Mouse (Mus musculus) bone marrow, adult 2 months (tissue): ENCODE data around the gene Cant1. TPM values are rescaled to one million over a fixed set of nuclear protein-coding genes. Genes with fewer than 3 reads are reported as not detected.

Experiments used
- H3K27ac ChIP-seq: fragments of 200-500 bp; 2 replicates; pipeline ENCODE4 v1.5.1; 2012; ENCODE audit warnings: low read depth, mild to moderate bottlenecking, control low read depth, inconsistent platforms, low read length; ENCODE audit not compliant: control insufficient read depth, poor library complexity, insufficient read depth
- H3K4me1 ChIP-seq: fragments of 200-500 bp; 2 replicates; pipeline ENCODE4 v1.6.1; 2011; ENCODE audit warnings: low read length; ENCODE audit not compliant: control insufficient read depth, insufficient read depth
- H3K4me3 ChIP-seq: fragments of 200-500 bp; replicated peaks from 2 replicates; pipeline ENCODE3; 2011; ENCODE audit warnings: mild to moderate bottlenecking, low read depth, low read length, control low read depth; ENCODE audit not compliant: control insufficient read depth
- CTCF ChIP-seq: fragments of 200-500 bp; IDR thresholded peaks from 2 replicates; pipeline ENCODE4 v1.5.1; 2011; ENCODE audit warnings: low read length, control low read depth; ENCODE audit not compliant: control insufficient read depth, insufficient read depth
- POLR2A ChIP-seq: fragments of 200-500 bp; IDR thresholded peaks from 2 replicates; pipeline ENCODE4 v1.6.1; 2011; ENCODE audit warnings: low read depth, mild to moderate bottlenecking, control low read depth, low read length, borderline replicate concordance; ENCODE audit not compliant: control insufficient read depth
- WGBS: fragments of 180-500 bp; shearing (Covaris S2); methylation state at CpG from one replicate; pipeline ENCODE4 v1.1.7; 2018; 5-methylcytosine and 5-hydroxymethylcytosine counted together
- polyA plus RNA-seq: library from polyadenylated mRNA; stranded (reverse); fragments of >200 nt; gene quantifications from 2 replicates; pipeline ENCODE4 v1.2.4, GENCODE M21; 2011; ENCODE audit warnings: low replicate concordance; ENCODE audit not compliant: missing spikeins, insufficient read depth, insufficient read length

The Cant1 gene
- 8.3 and 14.6 TPM in 2 replicates for polyA plus RNA-seq

GRCm38 (mm10) chr11:118418834-118419504 is at the start of gene Cant1:
Cant1 (minus strand) TSS chr11:118419086.
- peak within 1 kb of the TSS; percentile 85 for H3K4me3 ChIP-seq
- under 1% methylated on average over 50 of the region's 50 CpGs for WGBS
- peak within 1 kb of the TSS; percentile 88 for H3K27ac ChIP-seq
- TF ChIP-seq CTCF (no peak), POLR2A (peak; percentile 83; the same call in 1 of the 2 replicates)
- H3K4me1 ChIP-seq: peaks cover 6% of the 10 kb centered on the region

GRCm38 (mm10) chr11:118467441-118468035 is 48.7 kb upstream of the Cant1 start:
- peaks cover 4% of the 10 kb centered on the region; the same call in 1 of the 2 replicates for H3K4me1 ChIP-seq
- 37% methylated on average over 11 of the region's 11 CpGs for WGBS
- no peak overlapping the region for H3K27ac ChIP-seq
- no peak for TF ChIP-seq CTCF
- TF ChIP-seq POLR2A: no peak
- no peak overlapping the region for H3K4me3 ChIP-seq

GRCm38 (mm10) chr11:118460280-118460679 is 41.4 kb upstream of the Cant1 start:
- 69% methylated on average over 6 of the region's 6 CpGs for WGBS
- Histone ChIP-seq H3K4me3 (no peak overlapping the region), H3K4me1 (peaks cover 6% of the 10 kb centered on the region), H3K27ac (no peak overlapping the region)
- TF ChIP-seq POLR2A (no peak), CTCF (peak; percentile 69)

- 23% methylated on average over 3 of the region's 4 CpGs for WGBS
- TF ChIP-seq CTCF (no peak), POLR2A (no peak)
- Histone ChIP-seq H3K4me1 (peaks cover 6% of the 10 kb centered on the region), H3K4me3 (no peak overlapping the region), H3K27ac (peak overlapping the region; percentile 37)
Observed at GRCm38 (mm10) chr11:118459536-118459935, 40.6 kb upstream of the Cant1 start.

GRCm38 (mm10) chr11:118459051-118459450 is 40.2 kb upstream of the Cant1 start:
- 4% methylated on average over 8 of the region's 8 CpGs for WGBS
- H3K4me3 ChIP-seq: no peak overlapping the region
- peaks cover 6% of the 10 kb centered on the region for H3K4me1 ChIP-seq
- no peak for TF ChIP-seq CTCF
- no peak for TF ChIP-seq POLR2A
- H3K27ac ChIP-seq: peak overlapping the region; percentile 37

DNA sequence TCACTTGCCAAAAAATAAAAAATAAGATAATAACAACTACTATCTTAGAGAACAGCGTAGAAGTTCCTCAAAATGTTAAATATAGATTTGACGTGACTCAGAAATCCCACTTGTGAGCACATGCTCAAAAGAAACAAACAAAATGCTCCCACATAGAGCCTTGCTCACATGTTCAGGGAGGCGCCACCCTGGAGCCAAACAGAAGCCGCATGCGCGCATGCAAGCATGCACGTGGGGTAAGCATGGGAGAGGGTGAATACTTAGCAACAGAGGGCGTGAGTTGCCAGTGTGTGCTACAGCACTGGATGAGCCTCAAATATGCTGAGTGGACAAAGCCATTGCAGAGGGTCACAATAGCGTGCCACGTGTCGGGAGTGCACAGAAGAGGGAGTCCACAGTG is 38.1 kb upstream of the Cant1 start:
- TF ChIP-seq POLR2A (no peak), CTCF (no peak)
- H3K27ac ChIP-seq: no peak overlapping the region
- H3K4me1 ChIP-seq: peaks cover 6% of the 10 kb centered on the region
- H3K4me3 ChIP-seq: no peak overlapping the region
- 65% methylated on average over 11 of the region's 11 CpGs for WGBS

DNA sequence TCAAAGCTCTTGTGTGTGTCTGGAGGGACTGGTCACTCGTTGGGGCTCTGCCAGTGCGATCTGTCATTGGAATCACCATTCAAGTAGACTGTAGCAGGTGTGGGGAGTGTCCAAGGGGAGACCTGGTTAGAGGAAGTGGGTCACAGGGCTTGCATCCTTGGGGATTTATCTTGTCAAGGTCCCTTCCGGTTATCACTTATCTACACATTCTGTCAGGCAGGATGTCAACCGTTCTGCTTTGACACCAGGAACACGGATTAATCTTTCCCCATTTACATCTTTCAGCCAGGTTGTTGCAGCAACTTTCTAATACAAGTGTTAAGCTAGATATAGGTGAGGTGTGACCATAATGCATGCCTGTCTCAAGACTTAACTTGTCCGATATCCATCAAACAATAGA is 36.9 kb upstream of the Cant1 start:
- 75% methylated on average over 6 of the region's 6 CpGs for WGBS
- no peak overlapping the region for H3K4me3 ChIP-seq
- H3K27ac ChIP-seq: no peak overlapping the region
- peaks cover 6% of the 10 kb centered on the region for H3K4me1 ChIP-seq
- TF ChIP-seq POLR2A (no peak), CTCF (no peak)

- no peak for TF ChIP-seq POLR2A
- no peak for TF ChIP-seq CTCF
- H3K4me3 ChIP-seq: no peak overlapping the region
- no peak overlapping the region for H3K27ac ChIP-seq
- WGBS: 65% methylated on average over 11 of the region's 11 CpGs
- peaks cover 3% of the 10 kb centered on the region; the same call in 1 of the 2 replicates for H3K4me1 ChIP-seq
Observed at GRCm38 (mm10) chr11:118453886-118454671, 35.2 kb upstream of the Cant1 start.
